In genomic region chr14:16269776-16270175, GRCm38 (mm10) we compare ENCODE assay signal across 27 mouse cellular contexts. TPM values are rescaled to one million over a fixed set of nuclear protein-coding genes. Genes with fewer than 3 reads are reported as not detected.
DNase-seq lines count a peak whose midpoint lies in the region; ATAC-seq and TF ChIP-seq lines count a peak whose summit lies in the region.
"Had no signal": no experiment of that assay in that cellular context is flagged by ENCODE, and none has a peak within 500 bp of the region (broad histone marks: within the 10 kb centered on the region; RNA-seq: fewer than 3 reads in every experiment).

No protein-coding gene starts in this region.

- H3K9me3 ChIP-seq in intestine, postnatal 0 days (ENCODE audit: control insufficient read depth): no peaks in the 10 kb centered on the region
- H3K9me3 ChIP-seq in intestine, embryonic 16.5 days (ENCODE audit: control insufficient read depth, low read length): no peaks in the 10 kb centered on the region
- H3K9me3 ChIP-seq: embryonic facial prominence, embryonic 10.5 days; embryonic facial prominence, embryonic 13.5 days; forebrain, embryonic 12.5 days; forebrain, embryonic 15.5 days; hindbrain, embryonic 12.5 days; hindbrain, embryonic 15.5 days; intestine, embryonic 15.5 days had no signal

- peaks cover 8% of the 10 kb centered on the region; the same call in 1 of the 2 replicates for H3K36me3 ChIP-seq in intestine, postnatal 0 days (ENCODE audit: control insufficient read depth, insufficient read depth)
- H3K36me3 ChIP-seq in intestine, embryonic 16.5 days (ENCODE audit: control insufficient read depth, insufficient read depth, low read length): no peaks in the 10 kb centered on the region
- H3K36me3 ChIP-seq: embryonic facial prominence, embryonic 10.5 days; forebrain, embryonic 12.5 days; hindbrain, embryonic 12.5 days; intestine, embryonic 15.5 days had no signal

- no peak overlapping the region for H3K9ac ChIP-seq in intestine, postnatal 0 days (ENCODE audit: low read depth, low read length)
- H3K9ac ChIP-seq in intestine, embryonic 16.5 days (ENCODE audit: low read depth, low read length): no peak overlapping the region
- H3K9ac ChIP-seq: embryonic facial prominence, embryonic 13.5 days; forebrain, embryonic 12.5 days; forebrain, embryonic 15.5 days; hindbrain, embryonic 12.5 days; hindbrain, embryonic 15.5 days; intestine, embryonic 15.5 days had no signal

- no peak overlapping the region for H3K27ac ChIP-seq in intestine, postnatal 0 days (ENCODE audit: low read depth, low read length)
- no peak overlapping the region for H3K27ac ChIP-seq in intestine, embryonic 16.5 days (ENCODE audit: low read length)
- H3K27ac ChIP-seq: embryonic facial prominence, embryonic 10.5 days; embryonic facial prominence, embryonic 13.5 days; forebrain, embryonic 12.5 days; forebrain, embryonic 15.5 days; hindbrain, embryonic 12.5 days; hindbrain, embryonic 15.5 days; intestine, embryonic 15.5 days had no signal

- H3K27me3 ChIP-seq in intestine, postnatal 0 days (replicated peaks; ENCODE audit: control insufficient read depth, insufficient read depth, low read length): no peaks in the 10 kb centered on the region
- no peaks in the 10 kb centered on the region for H3K27me3 ChIP-seq in intestine, embryonic 16.5 days (replicated peaks; ENCODE audit: control insufficient read depth, insufficient read depth, low read length)
- H3K27me3 ChIP-seq: embryonic facial prominence, embryonic 13.5 days; forebrain, embryonic 12.5 days; forebrain, embryonic 15.5 days; hindbrain, embryonic 12.5 days; hindbrain, embryonic 15.5 days; intestine, embryonic 15.5 days had no signal

- DNase-seq in 3T3-L1 (ENCODE audit: low read depth, low spot score): peak; percentile 12
- DNase-seq in CD4-positive, CD25-positive, alpha-beta regulatory T cell, adult 2 months (ENCODE audit: low read depth, low spot score): peak; percentile 24
- DNase-seq in gastrocnemius, adult 18-20 months (ENCODE audit: low spot score): no peak
- no peak for DNase-seq in ovary, postnatal 36 days (ENCODE audit: low spot score)
- DNase-seq: adrenal gland, adult 8-10 months; adrenal gland, postnatal 25 days; cerebellum, adult 18-20 months; cerebellum, adult 9-11 months; cerebellum, postnatal 25 days; embryo, embryonic 11 days; gastrocnemius, postnatal 10 days; gastrocnemius, postnatal 36 days; heart, adult 11 months; kidney, adult 2 months had no signal

- peak; percentile 71 for ATAC-seq in activated CD4-positive, CD25-positive, alpha-beta regulatory T cell, adult 4 months
- peak; percentile 71 for ATAC-seq in megakaryocyte, adult 5-6 weeks (ENCODE audit: poor library complexity, severe bottlenecking)
- ATAC-seq in intestine, postnatal 0 days: no peak
- ATAC-seq in intestine, embryonic 16.5 days: no peak
- ATAC-seq: forebrain, embryonic 15.5 days; intestine, embryonic 15.5 days had no signal

- H3K4me2 ChIP-seq in intestine, postnatal 0 days (replicated peaks; ENCODE audit: low read depth): no peak overlapping the region
- no peak overlapping the region for H3K4me2 ChIP-seq in intestine, embryonic 16.5 days (ENCODE audit: low read depth, low read length)
- H3K4me2 ChIP-seq: embryonic facial prominence, embryonic 13.5 days; forebrain, embryonic 12.5 days; forebrain, embryonic 15.5 days; heart, embryonic 11.5 days; hindbrain, embryonic 12.5 days; hindbrain, embryonic 15.5 days; intestine, embryonic 15.5 days had no signal

- no peak overlapping the region for H3K4me3 ChIP-seq in intestine, postnatal 0 days (ENCODE audit: low read depth, low read length)
- H3K4me3 ChIP-seq in intestine, embryonic 16.5 days (ENCODE audit: low read length): no peak overlapping the region
- H3K4me3 ChIP-seq: embryonic facial prominence, embryonic 10.5 days; embryonic facial prominence, embryonic 13.5 days; erythroblast, embryonic 14.5 days; forebrain, embryonic 12.5 days; forebrain, embryonic 15.5 days; hindbrain, embryonic 12.5 days; hindbrain, embryonic 15.5 days; intestine, embryonic 15.5 days had no signal

- WGBS in intestine, postnatal 0 days: 88% methylated on average over 2 of the region's 2 CpGs
- 96% methylated on average over 2 of the region's 2 CpGs for WGBS in intestine, embryonic 16.5 days

- TF ChIP-seq CTCF in intestine, postnatal 0 days (IDR thresholded peaks at IDR 0.05; ENCODE audit: low read depth): no peak

- no peaks in the 10 kb centered on the region for H3K4me1 ChIP-seq in intestine, postnatal 0 days (replicated peaks; ENCODE audit: control insufficient read depth, insufficient read depth, low read length)
- no peaks in the 10 kb centered on the region for H3K4me1 ChIP-seq in intestine, embryonic 16.5 days (ENCODE audit: control insufficient read depth, insufficient read depth, low read length)
- H3K4me1 ChIP-seq: embryonic facial prominence, embryonic 10.5 days; embryonic facial prominence, embryonic 13.5 days; forebrain, embryonic 12.5 days; forebrain, embryonic 15.5 days; hindbrain, embryonic 12.5 days; hindbrain, embryonic 15.5 days; intestine, embryonic 15.5 days had no signal

RNA-seq across cellular contexts. Expression of gene Oxsm, which starts 20.2 kb away (rescaled TPM):
- 1 to 10 TPM; 5.1 to 5.3 TPM for polyA plus RNA-seq in activated CD4-positive, CD25-positive, alpha-beta regulatory T cell, adult 4 months (2017; shearing (Covaris generic))
- 11.7 and 14.8 TPM in 2 replicates for total RNA-seq in megakaryocyte, adult 5-6 weeks (2015)
- 8.5 and 9.2 TPM in 2 replicates for total RNA-seq in megakaryocyte, adult 5-6 weeks (2017)
- total RNA-seq in gastrocnemius, adult 18-20 months (2021): 10 to 100 TPM; 11.1 to 12.3 TPM
- polyA plus RNA-seq in intestine, postnatal 0 days (2015; fragmentation: Nextera tagmentation; extraction: Ambion mirVana): 3.2 and 3.3 TPM in 2 replicates
- 3.7 and 4.7 TPM in 2 replicates for polyA plus RNA-seq in intestine, embryonic 16.5 days (2015; fragmentation: Nextera tagmentation; extraction: Ambion mirVana)

RNA-seq across cellular contexts. Expression of gene Ngly1, which starts 20.7 kb away (rescaled TPM):
- polyA plus RNA-seq in activated CD4-positive, CD25-positive, alpha-beta regulatory T cell, adult 4 months (2017; shearing (Covaris generic)): 10 to 100 TPM; 70.5 to 98.9 TPM
- 43.9 and 56.2 TPM in 2 replicates for total RNA-seq in megakaryocyte, adult 5-6 weeks (2015)
- 39.9 and 44.9 TPM in 2 replicates for total RNA-seq in megakaryocyte, adult 5-6 weeks (2017)
- 10 to 100 TPM; 41.7 to 47.7 TPM for total RNA-seq in gastrocnemius, adult 18-20 months (2021)
- 44.6 and 46.0 TPM in 2 replicates for polyA plus RNA-seq in intestine, postnatal 0 days (2015; fragmentation: Nextera tagmentation; extraction: Ambion mirVana)
- polyA plus RNA-seq in intestine, embryonic 16.5 days (2015; fragmentation: Nextera tagmentation; extraction: Ambion mirVana): 37.2 and 37.4 TPM in 2 replicates

Comparison
In these comparisons a context has a peak if more than half of its experiments do, and no peak if none do; other contexts are left out.
1. DNase-seq: peak in 3T3-L1 (single experiment) and CD4-positive, CD25-positive, alpha-beta regulatory T cell, adult 2 months (single experiment); none in gastrocnemius, adult 18-20 months (single experiment) and ovary, postnatal 36 days (single experiment).
2. ATAC-seq: peak in activated CD4-positive, CD25-positive, alpha-beta regulatory T cell, adult 4 months (single experiment) and megakaryocyte, adult 5-6 weeks (single experiment); none in intestine, postnatal 0 days (single experiment) and intestine, embryonic 16.5 days (single experiment).